21 mouse cellular contexts compared by ENCODE assay signal in genomic region chr8:30630332-30630731, GRCm38 (mm10).
"Had no signal": no experiment of that assay in that cellular context is flagged by ENCODE, and none has a peak within 500 bp of the region (broad histone marks: within the 10 kb centered on the region; RNA-seq: fewer than 3 reads in every experiment).

No protein-coding gene starts in this region.

- ATAC-seq: liver, embryonic 12.5 days; midbrain, embryonic 15.5 days had no signal

- H3K4me2 ChIP-seq: limb, embryonic 13.5 days; liver, embryonic 12.5 days; liver, embryonic 15.5 days; lung, embryonic 15.5 days; midbrain, embryonic 11.5 days; midbrain, embryonic 15.5 days; neural tube, embryonic 12.5 days; neural tube, embryonic 15.5 days had no signal

- H3K36me3 ChIP-seq: limb, embryonic 10.5 days; limb, embryonic 13.5 days; liver, embryonic 12.5 days; liver, embryonic 15.5 days; lung, embryonic 15.5 days; midbrain, embryonic 15.5 days; neural tube, embryonic 12.5 days; neural tube, embryonic 15.5 days had no signal

- H3K27me3 ChIP-seq: limb, embryonic 13.5 days; liver, embryonic 12.5 days; liver, embryonic 15.5 days; lung, embryonic 15.5 days; midbrain, embryonic 15.5 days; neural tube, embryonic 12.5 days; neural tube, embryonic 15.5 days had no signal

- H3K27ac ChIP-seq: kidney, postnatal 0 days; layer of hippocampus, adult 2 months; limb, embryonic 10.5 days; limb, embryonic 13.5 days; liver, embryonic 12.5 days; liver, embryonic 15.5 days; lung, embryonic 15.5 days; midbrain, embryonic 15.5 days; neural tube, embryonic 12.5 days; neural tube, embryonic 15.5 days; stomach, postnatal 0 days had no signal

- DNase-seq: kidney, postnatal 25 days; layer of hippocampus, adult 9-11 months; liver; lung, adult 18-20 months; lung, postnatal 10 days; lung, postnatal 36 days; thymus, adult 2 months; thymus, postnatal 14 days; thymus, postnatal 4 days had no signal

- H3K4me3 ChIP-seq: layer of hippocampus, adult 2 months; limb, embryonic 10.5 days; limb, embryonic 13.5 days; liver, embryonic 12.5 days; liver, embryonic 15.5 days; lung, embryonic 15.5 days; midbrain, embryonic 15.5 days; neural tube, embryonic 12.5 days; neural tube, embryonic 15.5 days had no signal

- H3K9ac ChIP-seq: limb, embryonic 13.5 days; liver, embryonic 12.5 days; liver, embryonic 15.5 days; lung, embryonic 15.5 days; midbrain, embryonic 15.5 days; neural tube, embryonic 12.5 days; neural tube, embryonic 15.5 days had no signal

- H3K4me1 ChIP-seq: limb, embryonic 10.5 days; limb, embryonic 13.5 days; liver, embryonic 12.5 days; liver, embryonic 15.5 days; lung, embryonic 15.5 days; midbrain, embryonic 15.5 days; neural tube, embryonic 12.5 days; neural tube, embryonic 15.5 days had no signal

- H3K9me3 ChIP-seq: limb, embryonic 10.5 days; limb, embryonic 13.5 days; liver, embryonic 12.5 days; liver, embryonic 15.5 days; lung, embryonic 15.5 days; midbrain, embryonic 15.5 days; neural tube, embryonic 12.5 days; neural tube, embryonic 15.5 days had no signal
